Mouse (Mus musculus): ENCODE results near the gene Plekhg3. TPM values are rescaled to one million over a fixed set of nuclear protein-coding genes. Genes with fewer than 3 reads are reported as not detected.

Gene Plekhg3
- polyA plus RNA-seq (2015; fragmentation: Nextera tagmentation; extraction: Ambion mirVana) = 3.3 and 3.6 TPM in 2 replicates

DNA sequence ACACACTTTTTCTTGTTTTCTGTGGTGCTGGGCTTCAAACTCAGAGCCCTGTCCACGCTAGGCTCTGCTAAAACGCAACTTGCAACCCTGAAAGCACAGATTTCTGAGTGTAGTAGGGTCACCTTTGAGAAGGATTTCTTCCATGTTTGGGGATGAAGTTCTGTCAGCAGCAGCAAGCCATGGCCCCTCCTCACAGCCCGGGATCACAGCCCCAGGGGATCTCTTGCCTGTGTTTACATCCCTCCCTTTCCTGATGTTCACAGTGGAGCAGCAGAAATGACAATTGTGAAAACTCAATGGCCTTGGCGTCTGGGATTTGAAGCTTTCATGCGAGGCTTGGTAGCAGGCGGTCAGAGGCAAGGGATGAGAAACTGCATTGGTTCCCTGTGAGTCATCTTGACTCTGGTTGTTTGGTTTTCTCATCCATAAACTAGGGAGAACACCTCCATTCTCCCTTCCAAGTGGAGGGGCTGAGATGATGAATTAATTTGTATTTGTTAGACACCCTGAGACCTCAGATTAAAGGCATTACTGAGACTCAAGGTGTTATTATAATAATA, at the start of gene Plekhg3:
Gene Plekhg3 (plus strand): TSS at position 312 of the 560 bp plus-strand sequence.

Small RNAs within 50 kb of the gene (microRNA-seq; reads per million reads assigned to microRNA genes)
- 0 to 0.20 reads per million in 2 experiments for gene Mir5135

Other genes starting within 250 kb of the Plekhg3 start
- gene Akap5, start 206.0 kb upstream of the Plekhg3 start, polyA plus RNA-seq (2015; fragmentation: Nextera tagmentation; extraction: Ambion mirVana) = 0.28 and 0.45 TPM in 2 replicates
- 9.6 and 9.9 TPM in 2 replicates for gene Zbtb25, start 161.3 kb upstream of the Plekhg3 start, polyA plus RNA-seq (2015; fragmentation: Nextera tagmentation; extraction: Ambion mirVana)
- gene Zbtb1, start 160.6 kb upstream of the Plekhg3 start, polyA plus RNA-seq (2015; fragmentation: Nextera tagmentation; extraction: Ambion mirVana) = 3.9 and 4.1 TPM in 2 replicates
- gene Hspa2, start 126.7 kb upstream of the Plekhg3 start, polyA plus RNA-seq (2015; fragmentation: Nextera tagmentation; extraction: Ambion mirVana) = 5.4 and 7.3 TPM in 2 replicates
- 0.15 and 0.54 TPM in 2 replicates for gene Ppp1r36, start 113.4 kb upstream of the Plekhg3 start, polyA plus RNA-seq (2015; fragmentation: Nextera tagmentation; extraction: Ambion mirVana)
- gene Sptb, start 179.7 kb downstream of the Plekhg3 start, polyA plus RNA-seq (2015; fragmentation: Nextera tagmentation; extraction: Ambion mirVana) = 7.0 and 9.5 TPM in 2 replicates
- gene Churc1, start 234.6 kb downstream of the Plekhg3 start, polyA plus RNA-seq (2015; fragmentation: Nextera tagmentation; extraction: Ambion mirVana) = 127 and 150 TPM in 2 replicates
- gene Fntb, start 234.7 kb downstream of the Plekhg3 start, polyA plus RNA-seq (2015; fragmentation: Nextera tagmentation; extraction: Ambion mirVana) = 20.5 and 20.6 TPM in 2 replicates

Data from skeletal muscle tissue, postnatal 0 days (tissue).